Mouse (Mus musculus) midbrain, embryonic 14.5 days (tissue): Measurements from ENCODE around the gene Gas8. TPM values are rescaled to one million over a fixed set of nuclear protein-coding genes. Genes with fewer than 3 reads are reported as not detected.

Experiments used
- ATAC-seq: fragments of 200-750 bp; cut with Nextera tagmentation; 2 replicates; pipeline ENCODE4 v1.8.0; 2017; ENCODE audit warnings: moderate number of reproducible peaks, moderate library complexity; ENCODE audit not compliant: low FRiP score, low TSS enrichment
- DNase-seq: peaks from one replicate; pipeline ENCODE4 v3.0.0-alpha.2; 2015
- H3K27ac ChIP-seq: fragments of 300-500 bp; sonication (generic); replicated peaks from 2 replicates; pipeline ENCODE4 v1.5.1; 2014; ENCODE audit warnings: mild to moderate bottlenecking, low read depth, low read length, moderate library complexity
- H3K27me3 ChIP-seq: fragments of 300-500 bp; sonication (generic); 2 replicates; pipeline ENCODE4 v1.6.1; 2014; ENCODE audit warnings: low read length, control low read depth, mixed read lengths; ENCODE audit not compliant: control insufficient read depth, insufficient read depth
- H3K36me3 ChIP-seq: fragments of 300-500 bp; sonication (generic); 2 replicates; pipeline ENCODE4 v1.6.1; 2014; ENCODE audit warnings: low read length, control low read depth; ENCODE audit not compliant: control insufficient read depth, insufficient read depth
- H3K4me1 ChIP-seq: fragments of 300-500 bp; sonication (generic); 2 replicates; pipeline ENCODE4 v1.6.1; 2014; ENCODE audit warnings: mild to moderate bottlenecking, antibody characterized with exemption, low read length, control low read depth; ENCODE audit not compliant: control insufficient read depth, insufficient read depth
- H3K4me2 ChIP-seq: fragments of 300-500 bp; sonication (generic); 2 replicates; pipeline ENCODE4 v1.6.1; 2014; ENCODE audit warnings: mild to moderate bottlenecking, low read length, moderate library complexity
- H3K4me3 ChIP-seq: fragments of 300-500 bp; sonication (generic); replicated peaks from 2 replicates; pipeline ENCODE4 v1.5.1; 2014; ENCODE audit warnings: low read depth, low read length
- H3K9ac ChIP-seq: fragments of 300-500 bp; sonication (generic); replicated peaks from 2 replicates; pipeline ENCODE4 v1.6.1; 2014; ENCODE audit warnings: mild to moderate bottlenecking, low read length, moderate library complexity
- H3K9me3 ChIP-seq: fragments of 300-500 bp; sonication (generic); 2 replicates; pipeline ENCODE4 v1.6.1; 2016; ENCODE audit warnings: low read length, control low read depth, mixed read lengths; ENCODE audit not compliant: control insufficient read depth
- WGBS: fragments of 180-500 bp; shearing (Covaris S2); extraction: QIAGEN DNeasy Blood & Tissue Kit; methylation state at CpG from one replicate; pipeline ENCODE4 v1.1.7; 2014; 5-methylcytosine and 5-hydroxymethylcytosine counted together
- polyA plus RNA-seq: library from polyadenylated mRNA; unstranded; fragments of >200 nt; fragmentation: Nextera tagmentation; extraction: Ambion mirVana; gene quantifications from 2 replicates; pipeline ENCODE4 v1.2.1, GENCODE M21; 2014

The Gas8 gene
- polyA plus RNA-seq, 1 experiment from 2014 or later: 38.6 TPM

DNA sequence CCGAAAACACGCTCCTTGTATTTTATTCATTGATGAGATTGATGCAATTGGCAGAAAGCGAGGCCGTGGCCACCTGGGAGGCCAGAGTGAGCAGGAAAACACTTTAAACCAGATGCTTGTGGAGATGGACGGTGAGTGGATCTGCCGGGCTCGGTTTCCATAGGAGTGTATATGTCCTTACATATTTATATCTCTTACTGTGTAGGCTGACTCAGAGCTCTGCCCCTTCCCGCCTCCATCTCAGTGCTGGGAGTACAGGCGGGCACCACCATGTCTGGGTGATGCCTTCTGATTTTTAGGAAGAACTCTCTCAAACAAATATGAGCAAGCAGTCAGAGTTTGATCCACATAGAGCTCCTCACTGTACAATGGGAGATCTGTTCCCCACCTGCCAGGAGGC lies 25.7 kb upstream of the Gas8 start:
- peaks cover 94% of the 10 kb centered on the region for H3K36me3 ChIP-seq
- H3K9ac ChIP-seq: no peak overlapping the region
- H3K9me3 ChIP-seq: no peaks in the 10 kb centered on the region
- H3K27me3 ChIP-seq: no peaks in the 10 kb centered on the region
- H3K4me1 ChIP-seq: no peaks in the 10 kb centered on the region
- DNase-seq (no peak), ATAC-seq (no peak)
- no peak overlapping the region for H3K4me3 ChIP-seq
- no peak overlapping the region for H3K27ac ChIP-seq
- H3K4me2 ChIP-seq: no peak overlapping the region
- 98% methylated on average over 9 of the region's 9 CpGs for WGBS

DNA sequence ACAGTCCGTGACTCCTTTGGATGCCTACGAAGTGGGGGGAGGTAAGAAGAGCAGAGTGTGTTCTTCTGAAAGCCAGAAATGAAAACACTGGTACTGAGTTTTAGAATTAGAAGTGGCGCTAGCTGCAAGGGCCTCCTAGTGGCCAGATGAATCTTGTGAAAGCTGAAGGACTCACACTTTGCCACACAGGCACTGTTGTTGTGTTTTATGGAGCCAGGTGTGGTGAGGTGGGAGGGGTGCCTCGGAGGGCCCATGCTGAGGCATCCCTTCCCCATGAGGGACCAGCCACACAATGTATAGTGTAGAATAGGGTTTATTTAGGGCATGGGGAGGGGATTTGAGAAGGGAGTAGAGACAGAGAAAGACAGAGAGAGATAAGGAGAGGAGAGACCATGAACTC lies 20.9 kb upstream of the Gas8 start:
- H3K27ac ChIP-seq: no peak overlapping the region
- H3K9ac ChIP-seq: no peak overlapping the region
- DNase-seq (no peak), ATAC-seq (no peak)
- no peak overlapping the region for H3K4me2 ChIP-seq
- no peak overlapping the region for H3K4me3 ChIP-seq
- H3K36me3 ChIP-seq: peaks cover 93% of the 10 kb centered on the region
- no peaks in the 10 kb centered on the region for H3K9me3 ChIP-seq
- no peaks in the 10 kb centered on the region for H3K4me1 ChIP-seq
- H3K27me3 ChIP-seq: no peaks in the 10 kb centered on the region
- 94% methylated on average over 4 of the region's 4 CpGs for WGBS

DNA sequence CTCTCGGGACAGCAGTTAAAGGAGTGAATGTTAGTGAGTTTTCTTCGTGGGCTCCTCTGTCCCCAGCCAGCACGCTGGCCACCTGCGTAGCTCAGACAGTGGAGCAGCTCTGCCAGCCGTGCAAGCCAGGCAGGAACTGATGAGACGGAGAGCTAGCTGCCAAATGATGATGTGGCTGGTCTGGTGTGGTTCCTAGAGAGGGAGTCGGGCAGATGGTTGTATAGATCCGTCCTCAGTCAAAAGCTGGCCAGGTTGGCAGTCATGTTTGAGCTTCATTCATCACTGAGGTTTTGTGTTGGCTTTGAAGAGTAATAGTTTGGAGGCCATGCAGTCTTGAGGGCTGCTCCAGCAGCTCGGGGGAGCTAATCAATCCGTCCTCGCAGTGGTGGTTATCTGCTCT lies 19.7 kb upstream of the Gas8 start:
- no peak for ATAC-seq
- 93% methylated on average over 11 of the region's 11 CpGs for WGBS
- H3K9me3 ChIP-seq: no peaks in the 10 kb centered on the region
- H3K27ac ChIP-seq: no peak overlapping the region
- no peaks in the 10 kb centered on the region for H3K4me1 ChIP-seq
- H3K4me2 ChIP-seq: no peak overlapping the region
- H3K4me3 ChIP-seq: no peak overlapping the region
- DNase-seq: no peak
- H3K27me3 ChIP-seq: no peaks in the 10 kb centered on the region
- no peak overlapping the region for H3K9ac ChIP-seq
- H3K36me3 ChIP-seq: peaks cover 93% of the 10 kb centered on the region

DNA sequence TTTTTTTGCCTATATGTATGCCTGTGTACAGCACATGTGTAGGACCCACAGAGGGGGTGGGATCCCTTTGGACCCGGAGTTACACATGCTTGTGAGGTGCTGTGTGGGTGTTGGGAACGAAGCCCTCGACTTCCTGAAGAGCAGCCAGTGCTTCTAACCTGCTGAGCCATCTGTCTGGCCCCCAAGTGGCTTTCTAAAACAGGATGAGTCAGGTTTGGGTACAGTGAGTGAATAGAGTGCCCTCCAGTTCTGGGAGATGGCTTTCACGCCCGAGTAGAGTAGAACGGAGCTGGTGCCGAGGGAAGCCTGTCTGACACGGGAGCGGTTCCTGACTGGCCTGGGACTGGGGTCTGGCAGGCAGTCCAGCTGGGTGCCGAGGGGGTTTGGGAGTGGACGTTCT lies 19.1 kb upstream of the Gas8 start:
- no peaks in the 10 kb centered on the region for H3K27me3 ChIP-seq
- peaks cover 93% of the 10 kb centered on the region for H3K36me3 ChIP-seq
- no peak overlapping the region for H3K4me3 ChIP-seq
- H3K4me2 ChIP-seq: no peak overlapping the region
- no peak overlapping the region for H3K27ac ChIP-seq
- ATAC-seq (no peak), DNase-seq (no peak)
- WGBS: 96% methylated on average over 11 of the region's 11 CpGs
- H3K9ac ChIP-seq: no peak overlapping the region
- no peaks in the 10 kb centered on the region for H3K9me3 ChIP-seq
- no peaks in the 10 kb centered on the region for H3K4me1 ChIP-seq

DNA sequence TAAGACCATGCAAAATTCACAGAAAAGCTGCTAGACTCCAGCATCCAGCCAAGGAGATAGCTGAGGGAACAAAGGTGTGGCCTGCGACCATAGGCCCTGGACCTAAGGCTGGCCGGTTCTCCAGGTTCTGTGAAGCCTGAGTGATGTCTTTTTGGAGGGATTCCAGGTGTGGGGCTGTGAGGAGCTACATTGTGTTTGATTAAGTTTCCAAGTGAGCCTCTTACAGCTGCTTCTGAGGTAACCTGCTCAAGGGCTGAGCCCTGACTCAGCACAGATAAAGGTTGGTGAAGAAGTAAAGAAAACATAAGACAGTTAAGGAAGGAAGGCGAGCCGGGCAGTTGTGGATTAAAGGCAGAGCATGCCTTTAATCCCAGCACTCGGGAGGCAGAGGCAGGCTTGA lies 16.4 kb upstream of the Gas8 start:
- no peak overlapping the region for H3K27ac ChIP-seq
- WGBS: 95% methylated on average over 5 of the region's 5 CpGs

DNA sequence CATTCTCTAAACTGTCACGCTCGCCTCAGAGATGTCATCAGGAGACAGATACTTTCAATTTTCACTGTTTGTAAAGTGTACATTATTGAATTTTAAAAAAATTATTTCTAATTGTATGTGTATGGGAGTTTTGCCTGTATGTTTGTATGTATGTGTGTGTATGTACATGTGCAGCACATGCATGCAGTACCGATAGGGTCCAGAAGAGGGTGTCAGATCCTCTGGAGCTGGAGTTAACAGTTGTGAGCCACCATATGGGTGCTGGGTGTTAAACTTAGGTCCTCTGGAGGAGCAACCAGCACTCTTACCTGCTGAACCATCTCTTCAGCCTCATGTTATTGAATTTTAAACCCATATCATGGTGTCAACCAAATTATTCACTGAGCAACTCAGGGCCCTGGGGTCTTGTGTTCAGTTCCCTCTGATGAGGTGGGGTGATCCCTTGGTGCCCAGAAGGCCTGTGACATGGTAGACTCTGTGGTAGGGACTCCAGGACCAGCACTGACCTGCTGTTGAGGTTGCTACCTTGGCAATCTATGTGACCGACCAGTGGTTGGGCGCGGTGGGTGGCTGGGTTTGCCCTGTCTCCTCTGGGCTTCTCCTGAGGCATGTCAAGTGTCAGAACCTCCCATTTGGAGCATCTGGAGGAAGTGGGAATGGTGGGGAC lies 14.7 kb upstream of the Gas8 start:
- no peak for ATAC-seq
- 98% methylated on average over 6 of the region's 6 CpGs for WGBS

More for the DNA sequence above, 16.4 kb upstream of the Gas8 start:
- Histone ChIP-seq H3K27me3 (no peaks in the 10 kb centered on the region), H3K36me3 (peaks cover 94% of the 10 kb centered on the region), H3K4me1 (no peaks in the 10 kb centered on the region), H3K4me3 (no peak overlapping the region), H3K4me2 (no peak overlapping the region), H3K9me3 (no peaks in the 10 kb centered on the region), H3K9ac (no peak overlapping the region)
- DNase-seq: no peak
- ATAC-seq: no peak

DNA sequence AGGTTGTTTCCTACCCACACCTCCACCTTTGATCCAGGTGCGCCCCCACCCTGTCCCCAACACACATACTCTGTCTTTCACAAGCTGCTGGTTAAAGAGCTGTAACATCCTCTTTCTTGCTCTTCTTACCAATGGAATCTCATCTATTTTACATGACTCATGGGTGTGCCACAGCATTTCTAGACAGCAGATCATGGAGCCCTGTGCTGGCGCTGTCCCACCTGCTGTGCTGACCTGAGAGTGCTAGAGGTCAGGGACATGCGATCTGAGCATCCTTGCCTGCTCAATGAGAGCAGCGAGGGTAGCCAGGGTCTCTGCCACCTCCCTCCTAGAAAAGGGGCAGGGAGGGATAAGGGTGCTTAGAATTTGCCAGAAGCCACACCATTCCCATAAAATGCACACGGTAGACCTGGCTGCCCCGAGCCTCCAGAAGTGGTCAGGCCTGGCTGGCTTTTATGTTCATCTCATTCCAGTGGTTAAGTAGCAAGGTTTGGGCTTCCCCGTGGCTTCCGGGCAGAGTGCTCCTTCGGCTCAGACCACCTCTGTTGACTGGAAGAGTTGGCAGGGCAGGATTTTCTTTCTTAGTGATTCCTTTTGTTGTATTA lies 13.9 kb upstream of the Gas8 start:
- ATAC-seq (no peak), DNase-seq (no peak)
- Histone ChIP-seq H3K27ac (0 out of 2 replicates have a peak overlapping the region, but pooled peaks have one; percentile 20), H3K9me3 (no peaks in the 10 kb centered on the region), H3K4me1 (no peaks in the 10 kb centered on the region), H3K36me3 (peaks cover 99% of the 10 kb centered on the region), H3K27me3 (no peaks in the 10 kb centered on the region), H3K4me3 (no peak overlapping the region), H3K9ac (no peak overlapping the region), H3K4me2 (no peak overlapping the region)
- 88% methylated on average over 9 of the region's 9 CpGs for WGBS

More for the DNA sequence above, 14.7 kb upstream of the Gas8 start:
- no peaks in the 10 kb centered on the region for H3K4me1 ChIP-seq
- no peak overlapping the region for H3K4me2 ChIP-seq
- no peaks in the 10 kb centered on the region for H3K27me3 ChIP-seq
- peaks cover 99% of the 10 kb centered on the region for H3K36me3 ChIP-seq
- H3K9me3 ChIP-seq: no peaks in the 10 kb centered on the region
- H3K27ac ChIP-seq: no peak overlapping the region
- peak; percentile 33 for DNase-seq
- no peak overlapping the region for H3K4me3 ChIP-seq
- H3K9ac ChIP-seq: no peak overlapping the region

DNA sequence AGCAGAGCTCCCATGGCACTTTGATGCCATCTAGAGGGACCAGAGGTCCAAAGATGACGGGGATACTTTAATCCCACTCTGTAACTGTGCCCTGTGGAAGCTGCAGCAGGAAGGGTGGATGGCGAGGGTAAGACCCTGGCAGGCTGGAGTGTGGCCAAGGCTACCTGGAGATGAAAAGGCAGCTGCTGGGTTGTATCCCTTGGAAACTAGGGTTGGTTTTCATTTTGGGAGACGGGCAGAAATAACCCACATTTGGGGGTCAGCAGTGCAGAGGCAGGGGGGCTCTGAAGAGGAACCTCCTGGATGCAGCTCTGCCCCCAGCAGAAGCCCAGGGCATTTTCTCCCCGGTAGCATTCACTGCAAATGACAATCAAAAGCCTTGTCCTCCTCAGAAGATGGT lies 13.4 kb upstream of the Gas8 start:
- Histone ChIP-seq H3K36me3 (peaks cover 99% of the 10 kb centered on the region), H3K9me3 (no peaks in the 10 kb centered on the region), H3K9ac (no peak overlapping the region), H3K27me3 (no peaks in the 10 kb centered on the region), H3K4me2 (no peak overlapping the region), H3K27ac (no peak overlapping the region), H3K4me3 (no peak overlapping the region), H3K4me1 (no peaks in the 10 kb centered on the region)
- WGBS: 79% methylated on average over 4 of the region's 4 CpGs
- ATAC-seq (no peak), DNase-seq (no peak)

DNA sequence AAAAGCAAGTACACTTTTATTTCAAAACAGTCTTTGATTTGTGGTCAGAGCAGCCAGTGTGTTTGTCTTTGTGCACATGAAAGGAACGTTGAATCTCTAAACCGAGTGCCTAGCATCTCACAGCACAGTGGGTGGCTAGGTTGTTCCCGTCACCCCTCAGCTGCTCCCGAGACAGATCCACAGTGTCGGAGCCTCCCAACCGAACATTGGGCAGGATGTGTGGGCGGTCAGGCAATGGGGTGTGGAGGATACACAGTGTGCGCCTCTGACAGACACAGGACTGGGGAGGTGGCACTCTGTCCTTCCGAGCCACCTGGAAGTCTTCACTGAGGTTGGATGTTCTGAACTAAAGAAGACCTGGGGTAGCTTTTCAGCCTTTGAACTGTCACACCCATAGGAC lies 12.9 kb upstream of the Gas8 start:
- Histone ChIP-seq H3K9me3 (no peaks in the 10 kb centered on the region), H3K27me3 (no peaks in the 10 kb centered on the region), H3K36me3 (peaks cover 99% of the 10 kb centered on the region), H3K27ac (no peak overlapping the region), H3K4me1 (no peaks in the 10 kb centered on the region), H3K4me2 (no peak overlapping the region), H3K9ac (no peak overlapping the region), H3K4me3 (no peak overlapping the region)
- no peak for DNase-seq
- ATAC-seq: no peak
- 89% methylated on average over 9 of the region's 9 CpGs for WGBS
